Mouse (Mus musculus): Measurements from ENCODE around the gene Spns2. TPM values are rescaled to one million over a fixed set of nuclear protein-coding genes. Genes with fewer than 3 reads are reported as not detected.
A peak's percentile ranks its signal among the peaks of the same experiment; 100 is the strongest.

Gene Spns2
- total RNA-seq, 2 experiments from 2014 or later = 9.7 to 11.0 TPM

GRCm38 (mm10) chr11:72502236-72502635 lies 12.5 kb upstream of the Spns2 start:
- intact Hi-C loops (cut with DNase I) = loop anchor here (5.0 kb wide), 1 partner anchor 160 kb away; no protein-coding TSS in a partner anchor
- no peak for DNase-seq

GRCm38 (mm10) chr11:72501426-72502002 lies 11.8 kb upstream of the Spns2 start:
- intact Hi-C loops (cut with DNase I) = loop anchor here (5.0 kb wide), 1 partner anchor 159 kb away; no protein-coding TSS in a partner anchor
- DNase-seq = no peak

- DNase-seq = no peak
These were observed 10.4 kb upstream of the Spns2 start for GRCm38 (mm10) chr11:72500139-72500538.

GRCm38 (mm10) chr11:72497367-72497766 lies 7.7 kb upstream of the Spns2 start:
- no peak for DNase-seq
- intact Hi-C loops (cut with DNase I) = no loop called here

More at GRCm38 (mm10) chr11:72500139-72500538, 10.4 kb upstream of the Spns2 start:
- intact Hi-C loops (cut with DNase I) = loop anchor here (5.0 kb wide), 1 partner anchor 158 kb away; no protein-coding TSS in a partner anchor

GRCm38 (mm10) chr11:72496775-72497174 lies 7.1 kb upstream of the Spns2 start:
- intact Hi-C loops (cut with DNase I) = no loop called here
- DNase-seq = no peak

GRCm38 (mm10) chr11:72496066-72496465 lies 6.4 kb upstream of the Spns2 start:
- no peak for DNase-seq
- intact Hi-C loops (cut with DNase I) = no loop called here

- DNase-seq = no peak
- intact Hi-C loops (cut with DNase I) = loop anchor here (5.0 kb wide), 1 partner anchor 38 kb away; no protein-coding TSS in a partner anchor
These were observed 4.6 kb upstream of the Spns2 start for GRCm38 (mm10) chr11:72494046-72494988.

GRCm38 (mm10) chr11:72491130-72491960 lies 1.6 kb upstream of the Spns2 start:
- intact Hi-C loops (cut with DNase I) = loop anchor here (5.0 kb wide), 1 partner anchor 41 kb away; no protein-coding TSS in a partner anchor
- DNase-seq = no peak

GRCm38 (mm10) chr11:72489397-72489796 lies 307 bp downstream of the Spns2 start:
- intact Hi-C loops (cut with DNase I) = loop anchor here (2.0 kb wide), 3 partner anchors 19 to 49 kb away; partner anchors contain the start of gene Mybbp1a
- no peak for DNase-seq

- intact Hi-C loops (cut with DNase I) = loop anchor here (2.0 kb wide), 3 partner anchors 18 to 48 kb away; partner anchors contain the start of gene Mybbp1a
- peak in 1 of 2 experiments; percentile 39 for DNase-seq
These were observed 892 bp downstream of the Spns2 start for GRCm38 (mm10) chr11:72488753-72489271.

- DNase-seq = no peak
- intact Hi-C loops (cut with DNase I) = loop anchor here (2.0 kb wide), 3 partner anchors 17 to 47 kb away; partner anchors contain the start of gene Mybbp1a
These were observed 2.0 kb downstream of the Spns2 start for GRCm38 (mm10) chr11:72487739-72488138.

- no peak for DNase-seq
- intact Hi-C loops (cut with DNase I) = no loop called here
These were observed 2.5 kb downstream of the Spns2 start for GRCm38 (mm10) chr11:72487171-72487570.

- intact Hi-C loops (cut with DNase I) = no loop called here
- no peak for DNase-seq
These were observed 3.7 kb downstream of the Spns2 start for GRCm38 (mm10) chr11:72485960-72486359.

GRCm38 (mm10) chr11:72485157-72485556 lies 4.5 kb downstream of the Spns2 start:
- intact Hi-C loops (cut with DNase I) = no loop called here
- DNase-seq = no peak

GRCm38 (mm10) chr11:72484549-72484948 lies 5.2 kb downstream of the Spns2 start:
- DNase-seq = no peak
- intact Hi-C loops (cut with DNase I) = no loop called here

- intact Hi-C loops (cut with DNase I) = no loop called here
- no peak for DNase-seq
These were observed 7.8 kb downstream of the Spns2 start for GRCm38 (mm10) chr11:72481952-72482351.

GRCm38 (mm10) chr11:72481313-72481712 lies 8.4 kb downstream of the Spns2 start:
- DNase-seq = no peak
- intact Hi-C loops (cut with DNase I) = no loop called here

- intact Hi-C loops (cut with DNase I) = no loop called here
- no peak for DNase-seq
These were observed 10.2 kb downstream of the Spns2 start for GRCm38 (mm10) chr11:72479499-72479898.

- intact Hi-C loops (cut with DNase I) = no loop called here
- no peak for DNase-seq
These were observed 11.5 kb downstream of the Spns2 start for GRCm38 (mm10) chr11:72478228-72478627.

- intact Hi-C loops (cut with DNase I) = no loop called here
- no peak for DNase-seq
These were observed 12.1 kb downstream of the Spns2 start for GRCm38 (mm10) chr11:72477653-72478052.

Data from heart, postnatal 36 days (tissue).